Mouse (Mus musculus) hindbrain, embryonic 10.5 days (tissue): ENCODE measurements at regions not wholly inside any gene's neighbourhood (a gene's known extent, or its start where the extent isn't known, plus 50 kb on each side); places are given as distances from the start of the nearest gene placed in this dataset.

ENCODE experiments used
- DNase-seq: peaks from one replicate; pipeline ENCODE4 v3.0.0-alpha.2; 2017; ENCODE audit warnings: low spot score
- H3K27ac ChIP-seq: fragments of 300-500 bp; sonication (generic); 2 replicates; pipeline ENCODE4 v1.5.1; 2016; ENCODE audit warnings: mild to moderate bottlenecking, moderate library complexity
- H3K27me3 ChIP-seq: fragments of 300-500 bp; sonication (generic); 2 replicates; pipeline ENCODE4 v1.6.1; 2016; ENCODE audit warnings: mild to moderate bottlenecking; ENCODE audit not compliant: poor library complexity, insufficient read depth, severe bottlenecking
- H3K36me3 ChIP-seq: fragments of 300-500 bp; sonication (generic); 2 replicates; pipeline ENCODE4 v1.6.1; 2016; ENCODE audit warnings: mild to moderate bottlenecking, moderate library complexity
- H3K4me1 ChIP-seq: fragments of 300-500 bp; sonication (generic); replicated peaks from 2 replicates; pipeline ENCODE4 v1.6.1; 2016; ENCODE audit warnings: mild to moderate bottlenecking
- H3K4me3 ChIP-seq: fragments of 300-500 bp; sonication (generic); 2 replicates; pipeline ENCODE4 v1.5.1; 2016; ENCODE audit warnings: mild to moderate bottlenecking, moderate library complexity
- H3K9me3 ChIP-seq: fragments of 300-500 bp; sonication (generic); 2 replicates; pipeline ENCODE4 v1.6.1; 2016; ENCODE audit warnings: mild to moderate bottlenecking, moderate library complexity
- WGBS: fragments of 180-500 bp; shearing (Covaris S2); methylation state at CpG from one replicate; pipeline ENCODE4 v1.1.7; 2016; 5-methylcytosine and 5-hydroxymethylcytosine counted together

DNA sequence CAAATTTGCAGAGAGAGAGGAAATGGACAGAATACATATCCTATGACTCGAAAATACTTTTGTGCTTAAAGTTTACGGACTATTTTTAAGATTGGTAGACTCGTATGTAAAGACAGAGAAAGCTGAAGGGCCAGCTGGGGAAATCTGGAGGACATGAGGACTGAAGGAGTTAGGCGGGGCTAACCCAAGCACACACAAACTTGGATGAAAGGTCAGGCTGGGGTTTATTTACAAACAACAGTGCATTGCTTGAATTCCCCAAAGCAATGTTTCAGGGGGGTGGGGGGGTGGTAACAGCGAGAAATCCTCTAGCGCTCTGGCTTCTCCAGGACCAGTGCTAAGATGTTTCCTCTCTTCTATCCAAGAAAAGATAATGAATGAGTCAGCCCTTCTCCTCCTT lies 68.3 kb downstream of the Ptger2 start:
- Histone ChIP-seq H3K4me3 (no peak overlapping the region), H3K36me3 (no peaks in the 10 kb centered on the region), H3K4me1 (no peaks in the 10 kb centered on the region), H3K9me3 (no peaks in the 10 kb centered on the region), H3K27me3 (no peaks in the 10 kb centered on the region), H3K27ac (no peak overlapping the region)
- DNase-seq: no peak
- 82% methylated on average over 6 of the region's 6 CpGs for WGBS

DNA sequence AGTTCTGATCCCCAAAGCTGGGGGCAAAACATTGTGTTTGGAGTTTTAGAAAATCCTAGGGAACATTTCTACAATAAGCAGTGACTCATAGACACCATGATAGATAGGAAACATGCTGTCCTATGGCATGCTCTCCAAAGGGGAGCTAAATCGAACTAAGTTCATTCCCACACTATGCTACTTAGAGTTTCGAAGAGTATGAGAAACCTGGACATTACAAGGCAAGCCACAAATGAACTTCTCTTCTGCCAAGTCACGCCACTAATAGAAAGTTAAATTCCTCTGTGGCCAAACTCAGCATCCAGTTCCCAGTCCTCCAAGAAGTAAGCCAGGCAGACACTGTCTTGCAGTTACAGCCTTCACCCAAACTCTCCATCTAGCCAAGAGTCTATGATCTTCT lies 73.7 kb downstream of the Ptger2 start:
- Histone ChIP-seq H3K4me1 (no peaks in the 10 kb centered on the region), H3K4me3 (no peak overlapping the region), H3K9me3 (no peaks in the 10 kb centered on the region), H3K27me3 (no peaks in the 10 kb centered on the region), H3K36me3 (no peaks in the 10 kb centered on the region), H3K27ac (no peak overlapping the region)
- no peak for DNase-seq
- 92% methylated on average over 3 of the region's 3 CpGs for WGBS

DNA sequence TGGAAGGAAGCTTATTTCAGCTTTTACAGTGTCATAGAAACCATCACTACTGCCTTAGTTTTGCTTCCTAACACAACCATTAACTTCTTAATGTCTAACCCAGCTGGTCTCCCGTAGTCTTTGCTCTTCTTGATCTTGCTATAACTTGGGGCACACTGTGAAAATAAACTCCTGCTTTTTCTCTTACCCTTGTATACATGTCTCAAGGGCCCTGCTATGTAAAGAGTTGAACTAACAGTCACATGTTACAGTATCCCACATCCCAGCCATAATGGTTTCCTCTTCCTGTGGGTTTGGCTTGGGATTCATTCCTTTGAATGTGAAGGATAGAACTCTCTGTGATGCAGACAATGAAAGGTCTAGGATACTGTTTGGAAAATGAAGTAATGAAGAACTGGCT lies 76.5 kb downstream of the Ptger2 start:
- WGBS: 81% methylated on average over 1 of the region's 1 CpGs
- H3K27me3 ChIP-seq: no peaks in the 10 kb centered on the region
- H3K36me3 ChIP-seq: no peaks in the 10 kb centered on the region
- no peak overlapping the region for H3K4me3 ChIP-seq
- no peaks in the 10 kb centered on the region for H3K9me3 ChIP-seq
- no peak for DNase-seq
- H3K27ac ChIP-seq: no peak overlapping the region
- H3K4me1 ChIP-seq: no peaks in the 10 kb centered on the region

DNA sequence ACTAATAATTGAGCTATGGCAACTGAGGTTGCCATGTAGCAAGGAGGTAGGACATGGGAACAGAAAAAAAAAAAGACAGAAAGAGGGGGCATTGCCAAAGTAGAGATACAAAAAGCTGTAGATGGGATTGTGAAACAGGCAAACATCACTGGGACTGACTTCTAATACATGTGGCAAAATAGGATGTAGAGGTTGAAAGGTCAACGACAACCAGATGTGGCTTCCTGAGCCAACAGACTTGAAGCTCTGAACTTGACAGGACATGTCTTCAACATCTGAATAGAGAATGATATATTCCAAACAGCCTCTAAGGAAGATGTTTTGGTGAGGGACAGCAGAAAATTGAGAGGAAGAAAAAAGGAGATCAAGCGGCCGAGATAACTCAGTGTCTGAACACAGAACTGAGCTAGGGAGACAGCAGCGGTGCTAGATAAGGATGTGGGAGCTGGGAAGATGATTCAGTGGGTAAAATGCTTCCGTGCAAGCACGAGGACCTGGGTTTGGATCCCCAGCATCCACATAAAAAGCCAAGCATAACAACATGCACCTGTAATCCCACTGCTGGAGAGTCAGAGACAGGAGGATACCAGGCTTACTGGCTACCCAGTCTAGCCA lies 81.7 kb downstream of the Ptger2 start:
- Histone ChIP-seq H3K36me3 (no peaks in the 10 kb centered on the region), H3K27me3 (no peaks in the 10 kb centered on the region), H3K4me3 (no peak overlapping the region), H3K9me3 (no peaks in the 10 kb centered on the region), H3K27ac (no peak overlapping the region), H3K4me1 (0 out of 2 replicates have a peak, but pooled peaks cover 3% of the 10 kb centered on the region)
- peak; percentile 26 for DNase-seq
- 70% methylated on average over 6 of the region's 6 CpGs for WGBS

DNA sequence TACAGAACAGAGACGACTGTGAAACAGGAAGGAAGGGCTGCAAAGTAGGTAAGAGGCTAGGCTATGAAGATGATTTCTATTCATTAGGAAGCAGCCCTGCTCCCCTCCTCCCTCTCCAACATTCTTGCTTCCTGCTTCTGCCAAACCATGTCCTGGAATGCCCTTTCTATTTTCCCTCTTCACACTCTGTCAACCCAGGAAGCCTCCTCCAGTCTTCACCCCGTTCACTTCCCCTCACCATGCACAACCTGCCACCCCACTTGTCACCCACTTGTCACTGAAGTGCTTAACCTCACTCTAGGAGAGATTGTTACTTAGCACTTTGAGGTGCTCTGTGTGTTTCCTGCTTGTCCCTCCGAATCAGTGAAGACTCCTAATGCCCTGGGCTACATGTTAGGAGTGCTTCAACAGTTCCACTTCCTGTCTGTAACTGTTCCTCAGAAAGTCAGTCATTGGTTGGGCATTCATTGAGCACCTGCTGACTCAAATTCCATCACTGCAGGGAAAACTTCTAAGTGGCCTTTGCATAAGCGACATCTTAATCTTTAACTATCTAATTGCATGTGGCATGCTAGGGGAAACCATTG lies 87.0 kb downstream of the Ptger2 start:
- no peaks in the 10 kb centered on the region for H3K27me3 ChIP-seq
- H3K9me3 ChIP-seq: no peaks in the 10 kb centered on the region
- H3K4me1 ChIP-seq: 0 out of 2 replicates have a peak, but pooled peaks cover under 1% of the 10 kb centered on the region
- no peaks in the 10 kb centered on the region for H3K36me3 ChIP-seq
- no peak for DNase-seq
- 71% methylated on average over 4 of the region's 4 CpGs for WGBS
- no peak overlapping the region for H3K27ac ChIP-seq
- no peak overlapping the region for H3K4me3 ChIP-seq

DNA sequence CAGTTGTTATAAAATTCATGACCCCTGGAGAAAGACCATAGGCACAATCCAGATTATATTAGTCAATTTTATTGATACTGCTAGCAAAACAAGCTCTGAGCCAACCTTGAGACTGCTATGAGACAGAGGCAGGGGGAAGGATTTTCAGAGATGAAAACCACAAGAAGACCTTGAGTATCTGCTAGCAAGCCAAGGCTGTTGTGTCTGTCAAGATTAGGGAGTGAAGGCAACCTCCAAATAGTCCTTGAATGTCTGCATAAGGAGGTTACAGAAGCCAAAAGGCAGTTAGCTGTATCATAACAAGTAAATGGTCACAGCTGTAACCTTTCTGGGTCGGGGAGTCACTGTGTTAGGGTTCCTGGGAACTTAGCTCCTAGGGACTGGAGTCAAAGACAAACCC lies 89.2 kb downstream of the Ptger2 start:
- no peak for DNase-seq
- no peaks in the 10 kb centered on the region for H3K4me1 ChIP-seq
- H3K4me3 ChIP-seq: no peak overlapping the region
- no peaks in the 10 kb centered on the region for H3K27me3 ChIP-seq
- 72% methylated on average over 1 of the region's 1 CpGs for WGBS
- no peaks in the 10 kb centered on the region for H3K9me3 ChIP-seq
- no peaks in the 10 kb centered on the region for H3K36me3 ChIP-seq
- no peak overlapping the region for H3K27ac ChIP-seq

DNA sequence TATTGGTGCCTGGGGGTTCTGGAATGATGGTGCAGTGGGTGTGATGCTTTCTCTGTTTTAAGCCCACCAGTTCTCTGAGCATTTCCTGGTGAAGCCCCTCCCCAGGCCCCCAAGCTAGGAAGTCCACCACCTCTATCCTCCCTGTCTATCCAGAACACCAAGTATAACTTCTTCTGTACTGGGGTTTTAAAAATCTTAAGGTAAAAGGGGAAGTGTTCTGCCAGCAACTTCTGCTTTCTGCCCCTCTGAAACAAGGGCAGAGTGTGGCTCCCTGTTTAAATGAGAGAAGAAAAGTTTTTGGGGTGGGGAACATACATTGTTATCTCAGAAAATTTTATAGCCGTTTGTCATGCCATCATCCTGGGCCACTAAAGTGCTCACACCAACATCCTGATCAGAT lies 91.8 kb downstream of the Ptger2 start:
- Histone ChIP-seq H3K4me1 (no peaks in the 10 kb centered on the region), H3K9me3 (no peaks in the 10 kb centered on the region), H3K36me3 (no peaks in the 10 kb centered on the region), H3K27ac (no peak overlapping the region), H3K27me3 (no peaks in the 10 kb centered on the region), H3K4me3 (no peak overlapping the region)
- WGBS: 80% methylated on average over 1 of the region's 1 CpGs
- DNase-seq: no peak

DNA sequence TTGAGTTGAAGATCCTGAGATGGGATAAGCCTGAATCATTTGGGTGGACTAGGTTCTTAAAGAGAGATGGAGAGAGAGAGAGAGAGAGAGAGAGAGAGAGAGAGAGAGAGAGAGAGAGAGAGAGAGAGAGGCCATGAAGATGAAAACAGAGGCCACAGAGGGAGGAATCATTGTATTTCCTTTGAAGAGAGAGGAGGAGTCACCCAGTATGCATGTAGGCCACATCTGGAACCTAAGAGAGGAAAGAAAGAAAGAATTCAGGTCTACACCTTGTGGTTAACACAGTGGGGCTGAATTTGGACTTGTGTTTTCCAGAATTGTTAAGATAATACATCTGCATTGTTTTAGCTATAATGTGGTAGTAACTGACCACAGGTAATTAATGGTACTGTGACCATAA lies 92.2 kb downstream of the Ptger2 start:
- no peak for DNase-seq
- H3K4me3 ChIP-seq: no peak overlapping the region
- no peak overlapping the region for H3K27ac ChIP-seq
- no peaks in the 10 kb centered on the region for H3K4me1 ChIP-seq
- no peaks in the 10 kb centered on the region for H3K9me3 ChIP-seq
- H3K27me3 ChIP-seq: no peaks in the 10 kb centered on the region
- H3K36me3 ChIP-seq: no peaks in the 10 kb centered on the region

DNA sequence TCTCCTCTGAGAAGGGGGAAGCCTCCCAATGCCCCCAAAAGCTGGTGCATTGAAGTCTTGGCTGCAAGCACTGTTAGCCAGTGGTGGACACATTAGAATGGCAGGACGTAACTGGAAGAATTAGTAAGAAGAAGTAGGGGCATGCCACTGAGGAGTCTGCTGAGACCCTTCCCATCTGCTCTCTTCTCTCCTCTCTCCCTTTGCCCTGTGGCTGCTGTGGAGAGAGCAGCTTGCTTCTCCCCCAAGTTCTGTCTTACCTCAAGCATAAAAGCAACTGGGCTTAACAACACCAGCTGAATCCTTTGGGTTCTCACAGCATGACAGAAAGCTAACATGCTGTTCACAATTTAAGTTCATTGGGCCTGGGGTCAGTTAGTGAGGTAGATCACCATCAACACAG lies 95.1 kb downstream of the Ptger2 start:
- Histone ChIP-seq H3K27me3 (no peaks in the 10 kb centered on the region), H3K4me3 (no peak overlapping the region), H3K36me3 (no peaks in the 10 kb centered on the region), H3K9me3 (no peaks in the 10 kb centered on the region), H3K27ac (no peak overlapping the region), H3K4me1 (no peaks in the 10 kb centered on the region)
- no peak for DNase-seq
- WGBS: 71% methylated on average over 1 of the region's 1 CpGs
